Mouse (Mus musculus): ENCODE results near the gene Grm7. TPM values are rescaled to one million over a fixed set of nuclear protein-coding genes. Genes with fewer than 3 reads are reported as not detected.

Gene Grm7
- total RNA-seq, 1 experiment from 2014 or later, result not detected

DNA sequence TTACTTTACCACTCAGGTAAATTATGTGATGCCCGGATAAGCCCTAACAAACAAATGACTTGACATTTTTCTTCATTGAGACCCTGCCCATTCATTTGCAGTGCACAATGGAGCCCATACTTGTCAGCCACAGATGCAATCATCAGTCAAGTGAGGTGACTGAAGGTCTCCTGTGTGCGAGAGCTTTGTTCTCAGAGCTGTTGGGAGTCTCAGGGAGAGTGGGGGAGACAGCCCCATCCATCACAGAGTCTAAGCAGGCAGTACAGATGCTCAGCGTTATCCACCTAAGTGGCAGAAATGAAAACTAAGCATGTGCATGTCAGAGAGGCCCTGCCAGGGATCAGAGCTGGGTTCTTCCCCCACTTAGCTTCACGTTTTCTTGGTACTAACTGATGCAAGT lies 631.3 kb downstream of the Grm7 start:
- no peak for ATAC-seq (replicated peaks; ENCODE audit: insufficient number of reproducible peaks, low FRiP score, low TSS enrichment, poor library complexity, severe bottlenecking)

DNA sequence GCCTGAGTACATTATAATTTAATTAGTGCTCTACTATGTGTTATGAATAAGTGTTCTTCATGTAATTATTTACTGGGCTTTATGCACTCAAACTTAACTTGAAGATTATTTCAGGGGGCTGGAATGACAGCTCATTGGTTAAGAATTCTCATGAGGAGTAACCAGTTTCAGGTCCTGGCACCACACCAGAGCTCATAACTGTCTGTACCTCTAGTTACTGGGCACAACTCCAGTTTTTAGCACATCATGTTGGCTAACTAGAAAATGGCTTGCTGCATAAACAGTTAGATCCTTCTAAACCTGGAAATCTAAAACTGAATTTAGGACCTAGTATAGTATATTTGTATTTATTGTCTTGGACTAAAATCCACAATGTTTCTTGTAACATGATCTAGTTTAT lies 633.1 kb downstream of the Grm7 start:
- no peak for ATAC-seq (replicated peaks; ENCODE audit: insufficient number of reproducible peaks, low FRiP score, low TSS enrichment, poor library complexity, severe bottlenecking)

DNA sequence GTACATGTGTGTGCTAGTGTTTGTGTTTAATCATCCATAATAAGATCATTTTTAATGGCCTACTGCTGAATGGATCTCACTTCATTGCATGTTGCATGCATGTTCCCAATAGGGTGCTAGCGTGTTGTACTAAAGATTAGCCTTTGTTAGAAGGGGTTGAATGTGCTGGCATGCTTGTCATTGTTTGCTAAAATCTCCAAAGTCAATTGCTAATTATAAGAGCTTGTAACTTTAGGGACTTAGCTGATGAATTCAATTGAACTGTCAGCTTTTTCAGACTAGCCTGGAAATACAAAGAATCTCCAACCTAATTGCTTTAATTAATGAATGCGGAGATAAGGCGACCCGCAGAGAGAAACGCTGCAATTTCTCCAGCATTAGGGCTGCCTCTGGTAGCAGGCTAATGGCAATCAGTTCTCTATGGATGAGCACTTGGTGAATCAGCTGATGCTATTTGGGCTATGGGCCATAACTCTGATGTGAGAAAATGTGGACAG lies 648.2 kb downstream of the Grm7 start:
- ATAC-seq (replicated peaks; ENCODE audit: insufficient number of reproducible peaks, low FRiP score, low TSS enrichment, poor library complexity, severe bottlenecking), result no peak

DNA sequence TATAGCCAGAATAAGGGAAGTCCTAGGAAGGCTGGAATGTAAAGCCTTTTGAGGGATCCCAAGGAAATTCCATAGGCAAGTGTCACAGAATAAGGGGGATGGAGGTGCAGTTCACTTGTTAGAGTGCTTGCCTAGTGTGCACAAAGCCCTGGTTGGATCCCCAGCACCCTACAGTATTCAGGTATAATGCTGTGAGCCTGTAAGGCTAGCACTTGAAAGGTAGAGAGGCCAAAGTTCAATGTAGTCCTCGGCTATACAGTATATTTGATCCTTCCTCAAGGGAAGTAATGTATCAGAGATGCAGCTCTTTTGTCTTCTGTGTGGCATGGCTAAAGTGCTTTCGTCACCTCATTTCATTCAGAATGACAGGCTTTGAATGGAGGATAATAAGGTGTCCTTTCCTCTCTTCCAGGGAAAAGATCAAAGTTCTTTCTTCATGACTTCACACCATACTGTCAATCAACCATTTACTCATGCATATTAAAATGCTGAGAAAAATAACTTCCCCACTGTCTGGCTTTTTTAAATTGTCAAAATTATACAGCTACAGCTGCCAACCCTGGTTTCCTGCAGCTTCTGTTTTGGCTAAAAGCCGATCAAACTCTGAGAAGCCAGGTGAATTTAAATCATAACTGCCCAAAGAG lies 658.7 kb downstream of the Grm7 start:
- no peak for ATAC-seq (replicated peaks; ENCODE audit: insufficient number of reproducible peaks, low FRiP score, low TSS enrichment, poor library complexity, severe bottlenecking)

- ATAC-seq (replicated peaks; ENCODE audit: insufficient number of reproducible peaks, low FRiP score, low TSS enrichment, poor library complexity, severe bottlenecking), result no peak
These were observed 716.3 kb downstream of the Grm7 start for GRCm38 (mm10) chr6:111361681-111362080.

- ATAC-seq (replicated peaks; ENCODE audit: insufficient number of reproducible peaks, low FRiP score, low TSS enrichment, poor library complexity, severe bottlenecking), result no peak
These were observed 722.7 kb downstream of the Grm7 start for GRCm38 (mm10) chr6:111368111-111368510.

DNA sequence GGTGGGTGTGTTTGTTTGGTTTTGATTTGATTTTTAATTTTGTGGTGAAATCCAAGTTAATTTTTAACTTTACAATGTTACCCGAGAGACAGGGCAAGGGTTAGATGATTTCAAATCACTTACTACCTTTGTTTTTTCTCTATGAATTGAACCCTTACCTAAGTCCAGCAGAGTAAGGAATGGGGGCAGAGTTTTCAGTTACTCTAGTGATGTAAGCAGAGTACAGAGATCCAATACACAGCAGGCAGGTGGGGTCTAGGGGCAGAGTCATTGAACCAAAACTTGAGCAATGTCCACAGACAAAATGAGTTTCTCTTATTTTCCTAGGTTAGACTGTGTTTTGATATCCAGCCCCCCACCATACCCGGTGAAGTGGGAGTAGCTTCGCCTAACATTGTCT lies 723.2 kb downstream of the Grm7 start:
- no peak for ATAC-seq (replicated peaks; ENCODE audit: insufficient number of reproducible peaks, low FRiP score, low TSS enrichment, poor library complexity, severe bottlenecking)

- ATAC-seq (replicated peaks; ENCODE audit: insufficient number of reproducible peaks, low FRiP score, low TSS enrichment, poor library complexity, severe bottlenecking), result no peak
These were observed 723.6 kb downstream of the Grm7 start for GRCm38 (mm10) chr6:111369013-111369412.

- ATAC-seq (replicated peaks; ENCODE audit: insufficient number of reproducible peaks, low FRiP score, low TSS enrichment, poor library complexity, severe bottlenecking), result no peak
These were observed 726.4 kb downstream of the Grm7 start for GRCm38 (mm10) chr6:111371581-111372349.

DNA sequence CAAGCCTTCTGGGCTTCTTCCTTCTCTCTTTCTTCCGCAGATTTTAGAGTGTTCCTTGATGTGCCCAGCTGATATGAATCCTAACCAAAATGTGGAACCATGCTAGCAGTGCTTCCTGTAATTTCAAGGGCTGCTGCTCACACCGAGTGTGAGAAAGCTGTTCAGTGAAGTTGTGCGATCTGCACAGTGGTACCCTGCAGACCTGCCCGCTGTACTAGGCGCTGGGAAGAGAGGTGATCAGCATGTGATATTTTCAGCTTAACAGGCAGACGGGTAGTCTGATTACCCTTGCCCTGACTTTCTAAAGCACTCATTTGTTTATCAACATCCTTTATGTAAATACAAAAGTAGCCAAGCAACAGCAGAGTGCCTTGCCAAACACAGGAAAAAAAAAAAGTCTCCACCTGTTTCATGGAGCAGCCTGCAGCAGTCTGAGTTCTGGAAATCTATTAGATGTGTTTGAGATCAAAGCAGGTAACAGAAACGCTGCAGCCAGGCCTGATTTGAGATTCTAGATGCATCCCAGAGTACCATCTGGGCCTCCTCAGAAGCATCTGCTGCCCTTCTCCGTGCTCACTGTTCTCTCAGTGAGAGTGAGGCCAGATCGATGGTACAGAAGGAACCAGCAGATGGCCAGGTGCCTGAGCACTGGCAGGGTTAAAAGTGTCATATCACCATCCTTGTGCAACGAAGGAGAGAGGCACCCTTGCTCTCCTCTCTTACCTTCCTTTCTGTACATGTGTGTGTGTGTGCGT lies 727.4 kb downstream of the Grm7 start:
- ATAC-seq (replicated peaks; ENCODE audit: insufficient number of reproducible peaks, low FRiP score, low TSS enrichment, poor library complexity, severe bottlenecking), result no peak

- no peak for ATAC-seq (replicated peaks; ENCODE audit: insufficient number of reproducible peaks, low FRiP score, low TSS enrichment, poor library complexity, severe bottlenecking)
These were observed 735.3 kb downstream of the Grm7 start for GRCm38 (mm10) chr6:111380710-111381109.

- no peak for ATAC-seq (replicated peaks; ENCODE audit: insufficient number of reproducible peaks, low FRiP score, low TSS enrichment, poor library complexity, severe bottlenecking)
These were observed 763.4 kb downstream of the Grm7 start for GRCm38 (mm10) chr6:111408750-111409149.

DNA sequence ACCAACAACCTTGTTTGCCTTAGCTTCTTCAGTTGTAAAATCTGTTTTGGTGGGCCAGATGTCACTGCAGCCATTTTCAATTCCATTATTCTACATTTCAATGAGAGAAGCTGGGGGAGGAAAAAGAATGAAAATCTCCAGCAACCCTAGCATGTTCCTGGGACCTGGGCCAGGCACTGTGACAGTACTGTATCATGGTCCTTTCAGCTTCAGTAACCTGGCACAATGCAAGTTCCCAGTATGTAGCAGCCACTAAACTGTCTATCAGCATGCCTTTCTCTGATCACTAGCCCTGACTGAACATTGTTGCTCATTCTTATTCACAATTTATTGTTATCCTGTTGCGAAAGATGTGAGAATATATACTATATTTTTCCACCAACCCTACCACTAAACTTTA lies 779.4 kb downstream of the Grm7 start:
- no peak for ATAC-seq (replicated peaks; ENCODE audit: insufficient number of reproducible peaks, low FRiP score, low TSS enrichment, poor library complexity, severe bottlenecking)

DNA sequence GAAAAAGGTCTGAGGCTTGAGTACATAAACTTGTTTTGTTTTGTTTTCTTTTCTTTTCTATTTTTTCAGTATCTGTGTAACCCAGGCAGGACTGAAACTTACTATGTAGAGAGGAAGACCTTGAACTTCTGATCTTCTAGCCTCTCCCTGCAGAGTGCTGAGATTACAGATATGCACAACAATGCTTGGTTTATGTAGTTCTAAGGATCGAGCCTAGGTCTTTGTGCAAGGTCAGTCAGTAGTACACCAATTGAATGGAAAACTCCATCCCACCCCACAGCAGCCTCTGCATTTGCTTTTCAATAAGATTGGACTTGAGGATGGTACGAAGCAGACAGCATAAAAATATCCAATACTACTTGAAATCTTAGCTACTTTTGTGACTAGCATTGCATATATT lies 800.8 kb downstream of the Grm7 start:
- ATAC-seq (replicated peaks; ENCODE audit: insufficient number of reproducible peaks, low FRiP score, low TSS enrichment, poor library complexity, severe bottlenecking), result no peak

DNA sequence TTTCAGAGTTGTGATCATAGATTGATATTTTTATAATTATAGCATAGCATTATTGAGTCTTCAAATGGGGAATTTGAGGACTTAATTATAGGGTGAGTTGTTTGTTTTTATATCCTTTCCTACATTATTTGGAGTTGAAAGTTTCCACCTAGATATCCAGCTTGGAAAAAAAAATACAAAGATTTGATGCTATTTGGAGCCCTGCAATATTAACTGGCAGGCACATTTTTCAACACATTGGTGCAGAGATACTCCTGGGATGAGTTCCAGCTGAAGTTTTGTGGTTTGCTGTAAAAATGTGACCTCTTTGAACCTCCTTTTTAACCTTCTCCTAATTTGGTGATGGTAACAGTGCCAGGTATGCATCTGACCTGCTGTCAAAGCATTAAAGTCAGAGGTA lies 802.5 kb downstream of the Grm7 start:
- ATAC-seq (replicated peaks; ENCODE audit: insufficient number of reproducible peaks, low FRiP score, low TSS enrichment, poor library complexity, severe bottlenecking), result no peak

- no peak for ATAC-seq (replicated peaks; ENCODE audit: insufficient number of reproducible peaks, low FRiP score, low TSS enrichment, poor library complexity, severe bottlenecking)
These were observed 803.8 kb downstream of the Grm7 start for GRCm38 (mm10) chr6:111449054-111449783.

DNA sequence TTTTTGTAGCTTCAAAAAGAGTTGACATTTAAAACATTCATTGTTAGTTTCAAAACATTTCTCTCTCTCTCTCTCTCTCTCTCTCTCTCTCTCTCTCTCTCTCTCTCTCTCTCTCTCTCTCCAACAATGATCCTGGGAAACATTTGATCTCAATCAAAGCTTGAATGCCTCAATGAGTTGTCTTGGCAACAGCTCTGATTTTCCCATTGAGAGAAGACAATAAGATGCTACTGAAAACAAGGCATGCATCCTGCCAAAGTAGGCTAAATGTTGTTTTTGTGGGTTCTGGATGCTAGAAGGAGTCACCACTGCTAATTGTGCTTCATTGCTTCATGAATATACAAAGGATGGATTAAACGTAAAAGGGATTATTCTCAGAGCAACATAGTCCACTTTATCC lies 836.5 kb downstream of the Grm7 start:
- ATAC-seq (replicated peaks; ENCODE audit: insufficient number of reproducible peaks, low FRiP score, low TSS enrichment, poor library complexity, severe bottlenecking), result no peak

DNA sequence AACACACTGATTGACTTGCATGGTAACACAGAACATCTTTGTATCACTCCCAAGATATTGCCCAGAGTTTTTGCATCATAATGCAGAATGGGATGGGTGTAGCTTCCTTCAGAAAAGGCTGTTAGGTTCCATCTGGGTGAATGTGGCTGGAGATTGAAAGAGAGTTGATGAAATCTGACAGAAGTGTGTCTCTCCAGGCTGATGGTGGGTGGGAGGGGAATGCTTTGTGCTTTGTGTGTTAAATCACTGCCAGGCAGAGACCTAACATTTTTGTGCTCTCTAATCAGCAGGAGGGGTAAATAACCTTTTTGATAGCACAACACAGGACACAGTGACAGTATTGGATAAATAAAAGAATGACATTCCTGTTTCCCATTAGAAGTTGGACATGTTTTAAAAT lies 840.7 kb downstream of the Grm7 start:
- ATAC-seq (replicated peaks; ENCODE audit: insufficient number of reproducible peaks, low FRiP score, low TSS enrichment, poor library complexity, severe bottlenecking), result no peak

DNA sequence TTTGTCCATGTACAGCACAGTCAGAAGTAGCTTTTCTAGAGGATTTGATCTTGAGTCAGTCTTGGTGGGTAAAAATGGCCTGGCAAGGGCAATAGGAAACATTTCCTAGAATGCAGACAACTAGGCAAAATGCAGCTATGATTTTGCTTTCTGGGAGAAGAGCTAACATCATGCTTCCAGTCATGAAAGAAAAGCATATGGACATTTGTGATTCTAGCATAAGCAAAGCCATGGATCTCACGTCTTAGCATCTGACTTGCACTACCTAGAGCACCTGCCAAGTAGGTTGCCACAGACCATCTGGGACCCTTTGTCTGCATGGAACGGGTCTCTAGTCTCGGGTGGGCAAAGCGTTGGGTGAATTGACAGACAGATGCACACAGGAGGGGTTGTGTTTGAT lies 842.2 kb downstream of the Grm7 start:
- no peak for ATAC-seq (replicated peaks; ENCODE audit: insufficient number of reproducible peaks, low FRiP score, low TSS enrichment, poor library complexity, severe bottlenecking)
